Mouse (Mus musculus) embryonic fibroblast, embryonic 13.5 days (primary cell): ENCODE results near the gene Gm30302.

Experiments
- CTCF ChIP-seq: IDR thresholded peaks from 2 replicates; pipeline ENCODE4 v1.5.1; 2011; ENCODE audit warnings: mild to moderate bottlenecking, control low read depth, low read length, moderate library complexity, borderline replicate concordance; ENCODE audit not compliant: insufficient read depth
- POLR2A ChIP-seq: IDR thresholded peaks from 2 replicates; pipeline ENCODE4 v1.6.1; 2011; ENCODE audit warnings: low read depth, mild to moderate bottlenecking, control low read depth, low read length, moderate library complexity

- TF ChIP-seq POLR2A (no peak), CTCF (no peak)
Measured at GRCm38 (mm10) chr13:49768048-49768447, 30.8 kb downstream of the Gm30302 start.
